ENCODE assay signal across 17 mouse cellular contexts in genomic region chr1:135523344-135523743, GRCm38 (mm10).
DNase-seq lines count a peak whose midpoint lies in the region; ATAC-seq and TF ChIP-seq lines count a peak whose summit lies in the region.
"Had no signal": no experiment of that assay in that cellular context is flagged by ENCODE, and none has a peak within 500 bp of the region (broad histone marks: within the 10 kb centered on the region; RNA-seq: fewer than 3 reads in every experiment).

No protein-coding gene starts in this region.

- peaks cover 4% of the 10 kb centered on the region for H3K9me3 ChIP-seq in heart, embryonic 13.5 days
- no peaks in the 10 kb centered on the region for H3K9me3 ChIP-seq in liver, embryonic 12.5 days (replicated peaks)
- H3K9me3 ChIP-seq in intestine, embryonic 15.5 days: no peaks in the 10 kb centered on the region
- H3K9me3 ChIP-seq: forebrain, embryonic 13.5 days; hindbrain, embryonic 15.5 days; midbrain, embryonic 13.5 days had no signal

- no peak for TF ChIP-seq CTCF in liver, adult 2 months (IDR thresholded peaks at IDR 0.05; ENCODE audit: low read depth, low read length)

- H3K79me2 ChIP-seq in liver, adult 2 months (ENCODE audit: control insufficient read depth, insufficient read depth, low read length): no peaks in the 10 kb centered on the region

- 64% methylated on average over 2 of the region's 2 CpGs for WGBS in heart, embryonic 13.5 days
- 78% methylated on average over 2 of the region's 2 CpGs for WGBS in liver, adult 2 months
- WGBS in liver, embryonic 12.5 days (ENCODE audit: insufficient replicate concordance): 67% methylated on average over 2 of the region's 2 CpGs
- 72% methylated on average over 2 of the region's 2 CpGs for WGBS in intestine, embryonic 15.5 days

- H3K27me3 ChIP-seq in heart, embryonic 13.5 days (replicated peaks): no peaks in the 10 kb centered on the region
- no peaks in the 10 kb centered on the region for H3K27me3 ChIP-seq in liver, adult 2 months (ENCODE audit: control insufficient read depth, insufficient read depth, low read length)
- no peaks in the 10 kb centered on the region for H3K27me3 ChIP-seq in liver, embryonic 12.5 days (replicated peaks)
- H3K27me3 ChIP-seq in intestine, embryonic 15.5 days (replicated peaks): no peaks in the 10 kb centered on the region
- H3K27me3 ChIP-seq: forebrain, embryonic 13.5 days; hindbrain, embryonic 15.5 days; midbrain, embryonic 13.5 days had no signal

- TF ChIP-seq POLR2A in liver, adult 2 months (IDR thresholded peaks at IDR 0.05; ENCODE audit: extremely low read depth, insufficient read depth, low read length): no peak

- intact Hi-C loops in heart, postnatal 25 days (cut with DNase I): no loop called here

- peak overlapping the region; percentile 1; the same call in 1 of the 2 replicates for H3K9ac ChIP-seq in heart, embryonic 13.5 days
- H3K9ac ChIP-seq in liver, adult 2 months (ENCODE audit: low read depth, low read length): no peak overlapping the region
- H3K9ac ChIP-seq in liver, embryonic 12.5 days: no peak overlapping the region
- H3K9ac ChIP-seq in intestine, embryonic 15.5 days: no peak overlapping the region
- H3K9ac ChIP-seq: forebrain, embryonic 13.5 days; hindbrain, embryonic 15.5 days; midbrain, embryonic 13.5 days had no signal

- no peak overlapping the region for H3K4me3 ChIP-seq in heart, embryonic 13.5 days
- H3K4me3 ChIP-seq in liver, adult 2 months (ENCODE audit: insufficient read depth, low read depth, low read length): no peak overlapping the region
- H3K4me3 ChIP-seq in liver, embryonic 12.5 days: no peak overlapping the region
- no peak overlapping the region for H3K4me3 ChIP-seq in intestine, embryonic 15.5 days (replicated peaks)
- H3K4me3 ChIP-seq: forebrain, embryonic 13.5 days; hindbrain, embryonic 15.5 days; midbrain, embryonic 13.5 days had no signal

- no peak for DNase-seq in heart, postnatal 25 days (ENCODE audit: low spot score)
- DNase-seq in liver, adult 2 months (ENCODE audit: extremely low read depth, low read depth, low spot score): no peak
- DNase-seq in ZHBTc4 (ENCODE audit: low read depth, low spot score): peak; percentile 49
- no peak for DNase-seq in gastrocnemius, adult 8-10 months (ENCODE audit: low spot score in 2 of 2)
- DNase-seq in cerebellum, postnatal 4 days (ENCODE audit: low spot score in 2 of 2): no peak
- DNase-seq: cerebellum, adult 11 months; cerebellum, postnatal 36 days; gastrocnemius, postnatal 14 days; lung, adult 18-20 months; thymus, postnatal 25 days had no signal

- peaks cover 52% of the 10 kb centered on the region for H3K4me1 ChIP-seq in heart, embryonic 13.5 days
- no peaks in the 10 kb centered on the region for H3K4me1 ChIP-seq in liver, adult 2 months (ENCODE audit: control insufficient read depth, insufficient read depth, low read length)
- H3K4me1 ChIP-seq in liver, embryonic 12.5 days: no peaks in the 10 kb centered on the region
- H3K4me1 ChIP-seq in intestine, embryonic 15.5 days (replicated peaks): peaks cover 11% of the 10 kb centered on the region; the same call in 1 of the 2 replicates

- peak overlapping the region; percentile 43 for H3K4me2 ChIP-seq in heart, embryonic 13.5 days
- H3K4me2 ChIP-seq in liver, embryonic 12.5 days: no peak overlapping the region
- 0 out of 2 replicates have a peak overlapping the region, but pooled peaks have one; percentile 12 for H3K4me2 ChIP-seq in intestine, embryonic 15.5 days (replicated peaks)
- H3K4me2 ChIP-seq: forebrain, embryonic 13.5 days; hindbrain, embryonic 15.5 days; midbrain, embryonic 13.5 days had no signal

- peaks cover 7% of the 10 kb centered on the region for H3K36me3 ChIP-seq in heart, embryonic 13.5 days
- no peaks in the 10 kb centered on the region for H3K36me3 ChIP-seq in liver, adult 2 months (ENCODE audit: control insufficient read depth, insufficient read depth, low read length)
- 0 out of 2 replicates have a peak, but pooled peaks cover 3% of the 10 kb centered on the region for H3K36me3 ChIP-seq in liver, embryonic 12.5 days
- no peaks in the 10 kb centered on the region for H3K36me3 ChIP-seq in intestine, embryonic 15.5 days

- peak; percentile 15; the same call in 1 of the 2 replicates for ATAC-seq in heart, embryonic 13.5 days (ENCODE audit: extremely low read depth, insufficient number of reproducible peaks, low FRiP score, low TSS enrichment)
- no peak for ATAC-seq in liver, embryonic 12.5 days
- ATAC-seq in intestine, embryonic 15.5 days: 0 out of 2 replicates have a peak, but pooled peaks have one; percentile 13
- ATAC-seq: CD4-positive, CD25-positive, alpha-beta regulatory T cell, adult 4 months; forebrain, embryonic 13.5 days; midbrain, embryonic 13.5 days had no signal

- H3K27ac ChIP-seq in heart, embryonic 13.5 days (replicated peaks): peak overlapping the region; percentile 94
- peak overlapping the region; percentile 28; the same call in 1 of the 2 replicates for H3K27ac ChIP-seq in liver, adult 2 months (replicated peaks; ENCODE audit: insufficient read depth, low read depth, low read length)
- H3K27ac ChIP-seq in liver, embryonic 12.5 days: no peak overlapping the region
- peak overlapping the region; percentile 80 for H3K27ac ChIP-seq in intestine, embryonic 15.5 days
- H3K27ac ChIP-seq: forebrain, embryonic 13.5 days; hindbrain, embryonic 15.5 days; midbrain, embryonic 13.5 days had no signal
